Mouse (Mus musculus): ENCODE results near the gene Pou5f1.
A peak's percentile ranks its signal among the peaks of the same experiment; 100 is the strongest.

Gene Pou5f1

DNA sequence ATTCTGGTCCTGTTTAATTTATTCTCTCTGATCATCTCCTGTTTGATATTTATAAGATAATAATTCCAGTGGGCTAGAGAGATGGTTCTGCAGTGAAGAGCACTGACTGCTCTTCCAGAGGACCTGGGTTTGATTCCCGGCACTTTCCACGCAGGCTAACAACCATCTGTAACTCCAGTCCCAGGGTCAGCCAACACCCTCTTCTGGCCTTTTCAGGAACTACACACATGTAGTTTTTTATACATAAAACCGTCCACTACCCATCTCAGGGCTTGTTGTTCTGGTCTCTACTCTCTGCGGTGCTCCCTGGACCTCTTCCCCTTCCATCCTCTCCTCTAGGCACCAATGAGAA lies 44.3 kb downstream of the Pou5f1 start:
- no peak for DNase-seq (ENCODE audit: low read depth)

DNA sequence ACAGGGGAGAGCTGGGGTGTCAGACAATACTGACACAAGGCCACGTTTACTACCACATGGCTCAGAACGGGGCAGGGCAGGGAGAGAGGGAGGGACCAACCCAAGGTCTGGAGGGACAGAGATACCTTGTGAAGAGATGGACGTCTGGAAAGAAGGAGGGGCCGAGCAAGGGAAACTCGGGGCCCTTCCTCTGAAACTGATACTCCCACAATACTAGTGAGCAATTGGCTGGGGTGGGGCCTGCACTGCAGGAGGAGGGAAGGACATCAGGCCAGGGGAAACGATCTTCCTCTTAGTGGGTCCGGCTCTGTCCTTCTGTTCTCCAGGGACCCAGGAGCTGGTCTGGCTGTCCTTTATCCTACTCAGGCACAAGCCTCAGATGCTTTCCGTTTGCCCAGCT lies 45.1 kb downstream of the Pou5f1 start:
- DNase-seq (ENCODE audit: low read depth), result no peak

DNA sequence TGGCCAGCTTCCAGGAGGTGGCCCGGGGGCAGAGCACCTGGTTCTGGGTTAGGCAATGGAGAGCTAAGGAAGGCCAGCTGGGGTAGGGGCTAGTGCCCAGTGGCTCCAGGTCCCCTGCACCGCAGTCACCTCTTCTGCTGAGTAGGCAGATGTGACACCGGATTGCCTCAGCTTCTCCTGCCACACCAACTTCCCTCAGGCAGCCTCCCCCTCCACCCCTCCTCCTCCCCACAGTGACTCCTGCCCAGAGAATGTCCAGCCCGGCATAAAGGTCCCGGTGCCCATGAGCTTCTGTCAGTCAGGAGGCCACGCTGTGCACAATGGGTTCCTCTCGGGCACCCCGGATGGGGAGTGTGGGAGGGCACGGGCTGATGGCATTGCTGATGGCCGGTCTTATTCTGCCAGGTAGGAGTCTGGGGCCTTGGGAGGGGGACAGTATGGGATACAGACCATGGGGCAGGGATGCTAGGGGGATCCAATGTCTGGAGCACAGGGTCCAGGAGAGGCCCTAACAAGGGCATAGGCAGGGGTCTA lies 46.1 kb downstream of the Pou5f1 start, which contains the start of gene Cdsn:
TSS of gene Cdsn (plus strand) at position 248 of the 534 bp plus-strand sequence.
- no peak for DNase-seq (ENCODE audit: low read depth)

DNA sequence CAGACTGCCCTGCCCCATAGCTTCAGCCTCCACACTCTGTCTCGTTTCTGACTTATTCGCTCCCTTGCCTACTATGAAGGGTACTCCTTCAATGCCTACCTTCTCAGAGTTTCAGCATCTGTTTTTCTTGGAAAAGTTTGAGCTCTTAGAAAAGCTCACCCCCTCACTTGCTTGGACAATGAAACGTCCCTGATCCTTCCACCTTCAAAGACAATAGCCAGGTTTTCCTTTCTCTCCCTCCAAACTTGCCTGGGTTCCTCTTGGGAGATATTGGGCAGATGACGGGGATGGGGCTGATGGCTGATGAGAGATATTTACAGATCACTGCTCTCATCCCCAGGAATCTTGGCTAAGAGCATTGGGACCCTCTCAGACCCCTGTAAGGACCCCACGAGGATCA lies 48.5 kb downstream of the Pou5f1 start:
- DNase-seq (ENCODE audit: low read depth), result no peak

DNA sequence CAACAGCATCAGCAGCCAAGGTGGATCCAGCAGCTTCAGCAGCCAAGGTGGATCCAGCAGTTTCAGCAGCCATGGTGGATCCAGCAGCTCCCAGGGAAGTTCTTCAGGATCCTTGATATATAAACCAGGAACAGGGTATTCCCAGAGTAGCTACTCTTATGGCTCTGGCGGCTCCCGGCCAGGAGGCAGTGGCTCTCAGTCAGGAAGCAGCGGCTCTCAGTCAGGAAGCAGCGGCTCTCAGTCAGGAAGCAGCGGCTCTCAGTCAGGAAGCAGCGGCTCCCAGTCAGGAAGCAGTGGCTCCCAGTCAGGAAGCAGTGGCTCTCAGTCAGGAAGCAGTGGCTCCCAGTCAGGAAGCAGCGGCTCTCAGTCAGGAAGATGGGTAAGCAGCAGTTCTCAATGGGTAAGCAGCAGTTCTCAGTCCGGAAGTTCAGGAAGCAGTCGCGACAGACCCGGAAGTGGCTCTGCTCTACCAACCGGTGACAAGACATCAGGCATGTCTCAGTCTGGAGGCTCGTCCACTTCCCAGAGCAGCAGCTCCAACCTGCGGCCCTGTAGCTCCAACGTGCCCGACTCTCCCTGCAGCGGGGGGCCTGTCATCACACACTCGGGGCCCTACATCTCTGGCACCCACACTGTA lies 49.1 kb downstream of the Pou5f1 start:
- no peak for DNase-seq (ENCODE audit: low read depth)

DNA sequence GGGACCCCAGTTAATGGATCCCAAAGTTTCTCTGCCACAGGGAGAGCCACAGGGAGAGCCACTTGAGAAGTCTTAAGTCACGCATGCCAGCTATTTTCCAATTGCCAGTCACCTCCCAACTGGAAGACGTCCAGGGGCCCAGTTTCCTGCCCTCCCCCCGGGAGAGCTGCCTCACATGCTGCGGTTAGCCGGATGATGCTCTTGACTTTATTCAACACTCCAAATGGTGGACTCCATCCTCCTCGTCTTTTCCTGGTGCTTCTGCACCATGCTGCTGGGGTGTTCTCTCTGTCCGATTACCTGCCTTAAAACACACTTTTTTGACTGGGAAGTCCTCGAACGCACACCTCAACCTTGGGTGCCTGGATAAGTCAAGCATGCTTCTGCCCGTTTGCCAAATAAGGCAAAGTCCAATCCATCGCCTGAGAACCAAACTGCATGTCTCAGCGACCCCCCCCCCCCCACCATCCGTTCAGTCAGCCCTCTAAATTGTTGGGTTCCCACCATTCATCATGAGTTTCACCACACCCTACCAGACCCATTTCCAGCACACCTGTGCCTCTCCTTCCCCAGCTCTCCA lies 50.5 kb downstream of the Pou5f1 start:
- no peak for DNase-seq (ENCODE audit: low read depth)

DNA sequence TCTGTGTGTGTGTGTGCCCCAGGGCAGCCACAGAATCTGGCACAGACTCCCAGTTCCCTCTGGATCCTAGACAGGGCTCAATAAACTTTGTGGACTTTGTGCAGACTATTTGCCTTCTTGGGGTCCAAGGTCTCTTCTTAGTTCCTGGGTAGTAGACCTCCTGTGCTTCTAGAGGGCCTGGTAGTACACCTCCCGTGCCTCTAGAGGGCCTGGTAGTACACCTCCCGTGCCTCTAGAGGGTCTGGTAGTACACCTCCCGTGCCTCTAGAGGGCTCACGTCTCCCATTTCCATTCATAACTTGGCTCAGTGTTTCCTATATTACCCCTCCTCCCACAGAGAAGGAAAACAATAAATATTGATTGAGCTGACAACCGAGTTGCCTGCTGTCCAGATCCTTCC lies 51.0 kb downstream of the Pou5f1 start:
- peak; percentile 81 for DNase-seq (ENCODE audit: low read depth)

DNA sequence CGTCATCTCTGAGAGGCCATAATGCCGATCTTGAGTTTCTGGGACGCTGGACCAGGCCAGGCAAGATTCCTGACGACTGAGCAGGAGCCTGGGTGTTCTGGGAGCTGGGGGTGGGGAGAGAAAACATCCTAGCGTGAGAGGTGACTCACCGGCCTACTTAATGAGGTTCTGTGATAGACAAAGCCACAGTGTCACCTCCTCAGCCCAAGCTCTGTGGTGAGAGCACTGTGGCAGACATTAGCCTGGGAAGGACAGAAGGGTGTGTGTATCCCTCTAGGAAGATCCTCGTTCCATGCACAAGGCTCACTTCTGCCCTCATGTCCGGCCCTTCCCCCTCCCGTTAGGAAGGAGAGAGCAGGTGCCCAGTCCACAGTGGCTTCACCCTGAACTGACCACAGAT lies 51.5 kb downstream of the Pou5f1 start:
- no peak for DNase-seq (ENCODE audit: low read depth)

DNA sequence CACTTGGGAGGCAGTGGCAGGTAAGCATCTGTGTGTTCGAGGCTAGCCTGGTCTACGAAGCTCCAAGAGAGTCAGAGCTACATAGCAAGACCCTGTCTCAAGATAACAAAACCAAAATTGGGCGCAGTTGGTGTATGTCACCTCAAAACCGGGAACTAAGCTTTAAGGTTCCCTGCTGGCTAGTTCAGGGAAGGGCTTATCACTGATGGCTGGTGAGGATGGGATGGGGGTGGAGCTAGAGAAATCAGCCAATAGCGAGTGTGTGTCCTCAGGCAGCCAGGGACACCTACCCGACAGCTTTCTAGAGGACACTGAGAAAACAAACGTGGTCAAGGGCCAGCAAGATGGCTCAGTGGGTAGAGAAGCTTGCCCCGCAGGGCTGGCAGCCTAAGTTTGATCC lies 52.4 kb downstream of the Pou5f1 start:
- no peak for DNase-seq (ENCODE audit: low read depth)

Measured in induced T-regulatory cell, adult 2 months (primary cell).